Mouse (Mus musculus) adrenal gland, postnatal 36 days (tissue): ENCODE measurements at regions not wholly inside any gene's neighbourhood (a gene's known extent, or its start where the extent isn't known, plus 50 kb on each side); places are given as distances from the start of the nearest gene placed in this dataset. TPM values are rescaled to one million over a fixed set of nuclear protein-coding genes. Genes with fewer than 3 reads are reported as not detected.
"Not testable (repeated sequence)": the region's sequence is repeated elsewhere in the genome, so short reads cannot be mapped to it uniquely, and the experiment has no call there.

ENCODE experiments used
- DNase-seq, 2 experiments: peaks; one replicate each; pipeline ENCODE4 v3.0.0; 2021; ENCODE audit warnings: mixed read lengths in 1 of 2
- microRNA-seq: library from miRNA; unstranded; fragments of <30 nt; microRNA quantifications from one replicate; pipeline ENCODE4 v1.2.0, GENCODE M21; 2021

DNA sequence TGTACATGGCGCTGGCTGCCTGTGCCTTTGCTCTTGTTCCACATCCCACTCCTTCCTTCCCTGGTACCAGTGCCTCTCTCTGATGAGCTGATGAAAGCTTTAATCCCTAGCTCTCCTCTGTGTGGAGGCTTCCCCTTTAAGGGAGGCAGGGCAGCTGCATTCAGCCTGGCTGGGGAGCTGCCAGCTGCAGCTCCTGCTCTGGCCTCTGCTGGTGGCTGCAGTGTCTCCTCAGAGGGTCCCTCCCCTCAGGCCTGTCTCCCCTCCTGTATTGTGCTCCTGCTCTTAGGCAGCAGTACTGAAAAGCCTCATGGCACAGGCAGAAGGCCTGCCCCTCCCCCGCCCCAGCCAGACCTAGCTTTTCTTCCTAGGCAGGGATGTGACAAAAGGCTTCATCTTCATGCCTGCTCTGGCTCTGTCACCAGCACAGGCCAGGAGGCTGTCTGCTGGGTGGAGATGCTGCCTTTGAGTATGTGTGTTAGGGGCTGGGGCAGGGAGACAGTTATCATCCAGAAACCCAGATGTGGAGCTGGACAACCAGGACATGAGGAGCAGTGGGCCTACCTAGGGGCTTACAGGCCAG is 97.7 kb upstream of the Zcchc13 start:
- not testable (repeated sequence) for DNase-seq

DNA sequence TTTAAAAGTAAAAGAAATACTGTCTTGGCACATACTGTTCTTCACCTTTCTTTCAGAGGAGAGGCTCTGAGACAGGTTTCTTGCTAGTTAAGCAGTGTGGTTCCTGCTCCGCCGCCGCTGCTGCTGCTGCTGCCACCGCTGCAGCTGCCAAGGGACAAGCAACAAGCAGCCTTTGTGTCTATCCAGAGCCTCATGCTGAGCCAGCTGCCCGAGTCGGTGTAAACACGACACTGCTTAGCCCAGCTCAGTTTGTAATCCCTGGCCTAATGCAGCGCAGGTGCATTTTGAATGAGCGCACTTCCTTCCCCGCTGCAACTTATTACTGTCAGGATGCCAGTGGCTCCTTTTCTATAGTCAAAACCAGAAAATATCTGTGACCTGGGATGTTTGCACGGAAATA is 97.1 kb upstream of the Zcchc13 start:
- no peak for DNase-seq

GRCm38 (mm10) chrX:103533831-103534230 is 96.6 kb upstream of the Zcchc13 start:
- DNase-seq, result no peak

GRCm38 (mm10) chrX:103546490-103547202 is 83.7 kb upstream of the Zcchc13 start:
- no peak for DNase-seq

DNA sequence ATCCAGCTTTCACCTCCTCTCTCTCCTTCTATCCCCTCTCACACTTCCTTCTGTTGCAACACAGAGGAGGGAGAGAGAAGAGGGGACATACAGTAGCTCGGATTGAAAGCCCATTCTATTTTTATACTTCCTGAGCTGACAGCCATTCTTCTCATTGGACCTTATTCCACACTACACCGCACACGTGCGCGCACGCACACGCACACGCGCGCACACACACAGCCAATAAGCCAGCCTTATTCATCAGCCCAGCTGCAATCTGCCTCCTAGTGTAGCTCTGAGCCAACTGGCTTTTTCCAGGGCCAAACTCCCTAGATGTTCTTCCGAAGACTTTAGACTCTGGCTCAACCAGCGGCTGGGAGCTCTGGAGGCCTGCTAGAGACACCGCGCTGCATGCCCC is 79.1 kb upstream of the Zcchc13 start:
- DNase-seq, result peak in 1 of 2 experiments; percentile 24

DNA sequence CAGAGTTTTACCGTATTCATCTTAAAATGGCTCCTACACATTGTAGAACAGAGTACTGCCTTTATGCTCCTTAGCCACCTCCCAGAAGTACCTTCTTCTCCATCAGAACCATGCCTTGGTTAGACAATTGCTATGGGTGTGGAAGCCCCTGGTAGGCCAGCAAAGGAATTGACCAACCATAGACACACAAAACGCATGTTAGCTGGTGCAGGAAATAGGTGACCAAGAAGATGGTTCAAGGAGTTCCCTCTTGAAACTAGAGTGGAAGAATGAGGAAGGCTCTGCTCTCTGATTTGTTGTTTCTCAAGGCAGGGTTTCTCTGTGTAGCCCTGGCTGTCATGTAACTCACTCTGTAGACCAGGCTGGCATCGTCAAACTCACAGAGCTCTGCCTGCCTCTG is 77.2 kb upstream of the Zcchc13 start:
- DNase-seq, result no peak

DNA sequence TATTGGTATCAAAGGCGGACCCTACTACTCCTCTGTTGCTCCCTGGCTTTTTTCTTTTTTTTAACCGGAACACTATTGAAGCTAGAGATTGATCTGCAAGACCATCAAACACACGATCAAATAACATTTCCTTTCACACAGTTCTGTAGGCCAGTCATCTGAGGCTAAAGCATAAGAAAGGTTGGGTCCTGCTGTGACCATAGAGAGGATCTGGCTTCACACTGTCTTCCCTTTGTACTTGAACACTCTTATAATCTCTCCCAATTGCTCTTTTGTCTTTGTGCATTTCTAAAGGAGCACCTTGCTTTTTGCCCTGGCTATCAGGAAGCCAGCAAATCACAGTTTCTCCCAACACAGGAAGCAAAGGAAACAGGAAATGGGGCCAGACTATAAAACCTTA is 76.8 kb upstream of the Zcchc13 start:
- no peak for DNase-seq

GRCm38 (mm10) chrX:103555041-103555986 is 75.1 kb upstream of the Zcchc13 start:
- not testable (repeated sequence) for DNase-seq

GRCm38 (mm10) chrX:103556046-103556445 is 74.3 kb upstream of the Zcchc13 start:
- DNase-seq, result no peak

DNA sequence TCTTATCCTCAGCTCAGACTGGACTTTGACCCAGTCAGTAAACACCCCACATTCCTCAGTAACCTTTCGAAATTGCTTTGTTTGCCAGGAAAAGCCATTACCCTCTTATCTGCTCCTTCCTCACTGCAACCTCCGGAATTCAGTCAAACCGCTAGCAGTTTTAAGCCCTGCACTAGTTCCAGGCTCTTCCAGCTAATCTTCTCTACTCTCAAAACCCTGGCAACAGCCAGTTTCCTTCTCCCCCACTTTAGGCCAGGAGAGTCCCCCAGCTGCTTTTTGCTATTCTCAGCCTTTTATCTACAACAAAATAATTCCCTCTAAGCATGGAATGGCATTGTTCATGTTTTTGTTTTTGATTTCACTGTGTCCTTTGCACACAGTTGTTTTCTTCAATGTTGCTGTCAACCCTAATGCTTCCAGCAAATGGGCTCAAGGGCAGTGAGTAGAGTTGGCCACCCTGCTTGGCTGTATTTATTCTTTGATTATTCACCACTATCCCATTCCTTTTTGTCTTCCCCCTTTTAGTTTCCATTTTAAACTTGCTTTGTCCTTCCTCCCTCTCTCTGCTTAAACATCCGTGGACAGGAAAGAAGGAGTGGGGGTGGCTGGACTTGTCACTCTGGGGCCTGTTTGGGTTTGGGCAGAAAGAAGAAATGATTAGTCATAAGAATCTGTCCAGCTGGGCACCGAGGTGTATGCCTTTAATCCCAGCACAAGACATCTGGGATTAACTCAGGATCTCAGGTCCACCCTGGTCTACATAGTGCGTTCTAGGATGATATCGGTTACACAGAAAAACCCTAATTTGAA is 73.5 kb upstream of the Zcchc13 start:
- no peak for DNase-seq

DNA sequence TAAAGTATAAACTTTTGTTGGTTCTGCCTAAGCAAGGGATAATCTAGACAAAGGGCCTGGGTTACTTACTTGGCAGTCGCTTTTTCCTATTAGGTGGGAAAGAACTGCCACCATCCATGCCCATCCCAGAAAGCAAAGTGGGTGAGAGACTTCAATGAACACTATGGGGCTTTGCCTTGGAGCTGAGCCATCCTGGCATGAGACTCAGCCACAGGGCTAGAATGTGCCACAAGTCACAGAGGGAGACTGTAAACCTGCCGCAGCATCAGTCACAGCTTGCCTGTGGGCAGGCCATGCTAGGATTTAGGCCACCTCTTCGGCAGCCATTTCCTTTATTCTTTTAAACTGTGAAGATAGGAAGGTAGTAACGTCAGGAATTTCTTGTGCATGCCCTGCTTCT is 72.9 kb upstream of the Zcchc13 start:
- DNase-seq, result peak in 1 of 2 experiments; percentile 21

DNA sequence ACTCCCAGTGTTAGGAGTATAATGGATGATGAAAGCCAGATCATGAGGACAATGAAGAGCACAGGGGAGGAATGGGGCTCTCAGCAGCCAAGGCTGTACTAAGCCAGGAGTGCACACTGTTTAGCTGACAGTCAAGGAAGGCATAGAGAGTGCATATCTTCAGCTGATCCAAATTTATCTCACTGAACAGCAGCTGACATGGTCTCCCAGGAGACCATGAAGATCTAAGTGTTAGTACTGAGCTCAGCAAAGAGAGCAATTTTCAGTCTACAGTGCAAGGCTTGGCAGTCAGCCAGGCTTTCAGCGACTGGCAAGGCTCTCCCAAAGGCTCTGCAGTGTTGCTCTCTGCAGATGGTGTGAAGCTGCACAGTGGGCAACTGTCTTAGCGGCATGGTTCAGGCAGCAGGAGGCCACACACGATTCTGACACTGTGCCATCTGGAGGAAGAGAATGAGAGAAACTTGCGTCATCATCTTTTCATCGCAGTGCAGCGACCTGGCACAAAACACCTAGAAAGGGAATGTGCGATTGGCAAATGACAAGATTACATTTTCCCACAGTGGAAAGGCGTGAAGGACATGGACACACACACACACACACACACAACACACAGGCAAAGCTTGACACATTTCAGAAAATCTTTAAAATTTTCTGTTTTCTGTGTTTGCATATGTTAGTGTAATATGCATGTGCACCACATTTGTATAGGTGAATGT is 66.7 kb upstream of the Zcchc13 start:
- peak; percentile 65 to 69 for DNase-seq

- no peak for DNase-seq
These were observed 57.0 kb upstream of the Zcchc13 start for GRCm38 (mm10) chrX:103573344-103573743.

DNA sequence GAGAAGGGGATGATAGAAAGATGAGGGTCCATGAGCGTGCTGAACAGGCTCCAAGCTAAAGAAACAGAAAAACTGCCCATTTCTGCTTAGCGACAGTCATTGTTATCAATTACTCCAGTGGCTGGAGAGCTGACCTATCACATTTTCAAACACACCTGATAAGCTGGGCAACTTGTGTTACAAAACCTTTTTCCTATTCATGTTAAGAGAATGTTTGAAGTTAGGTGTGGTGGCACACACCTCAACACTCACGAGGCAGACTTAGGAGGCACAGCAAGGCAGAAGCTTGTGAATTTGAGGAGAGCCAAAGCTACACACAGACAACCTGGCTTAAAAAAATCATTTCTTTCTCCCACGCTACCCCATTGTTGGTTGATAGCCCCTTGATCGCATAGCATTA is 50.9 kb upstream of the Zcchc13 start:
- no peak for DNase-seq

Small RNA genes in the stretch of these regions (microRNA-seq; reads per million reads assigned to microRNA genes)
- gene Mir374b (not detected), gene Mir374c (not detected), gene Mir421 (239 reads per million, percentile 62 among the genes with 10 or more reads in this experiment)
